Mouse (Mus musculus) kidney, adult 2 months (tissue): ENCODE results near the gene Lhfp. TPM values are rescaled to one million over a fixed set of nuclear protein-coding genes. Genes with fewer than 3 reads are reported as not detected.

ENCODE experiments used
- DNase-seq: peaks from one replicate; pipeline ENCODE4 v3.0.0; 2021
- H3K27ac ChIP-seq: fragments of 200-500 bp; 2 replicates; pipeline ENCODE4 v1.5.1; 2012; ENCODE audit warnings: low read depth, low read length, control low read depth, inconsistent platforms; ENCODE audit not compliant: insufficient read depth
- H3K27me3 ChIP-seq: fragments of 200-500 bp; replicated peaks from 2 replicates; pipeline ENCODE4 v1.6.1; 2012; ENCODE audit warnings: mild to moderate bottlenecking, moderate library complexity, low read length, inconsistent platforms; ENCODE audit not compliant: control insufficient read depth, insufficient read depth
- H3K36me3 ChIP-seq: fragments of 200-500 bp; 2 replicates; pipeline ENCODE4 v1.6.1; 2012; ENCODE audit warnings: mild to moderate bottlenecking, moderate library complexity, low read length, inconsistent platforms; ENCODE audit not compliant: control insufficient read depth, insufficient read depth
- H3K4me1 ChIP-seq: fragments of 200-500 bp; 2 replicates; pipeline ENCODE4 v1.6.1; 2011; ENCODE audit warnings: low read length; ENCODE audit not compliant: control insufficient read depth, insufficient read depth
- H3K4me3 ChIP-seq: fragments of 200-500 bp; 2 replicates; pipeline ENCODE4 v1.5.1; 2011; ENCODE audit warnings: mild to moderate bottlenecking, low read depth, low read length, control low read depth; ENCODE audit not compliant: insufficient read depth
- CTCF ChIP-seq: fragments of 200-500 bp; conservative IDR thresholded peaks from 2 replicates; pipeline ENCODE4 v1.5.1; 2011; ENCODE audit warnings: low read depth, mild to moderate bottlenecking, control low read depth, low read length, moderate library complexity, mixed read lengths; ENCODE audit not compliant: insufficient read depth, insufficient read length
- POLR2A ChIP-seq: fragments of 200-500 bp; IDR thresholded peaks from one replicate; pipeline ENCODE4 v1.6.1; 2011; ENCODE audit warnings: low read depth, low read length, control low read depth
- WGBS: fragments of 180-500 bp; shearing (Covaris S2); methylation state at CpG from one replicate; pipeline ENCODE4 v1.1.7; 2018; 5-methylcytosine and 5-hydroxymethylcytosine counted together
- polyA plus RNA-seq: library from polyadenylated mRNA; depleted of rRNA; stranded (reverse); fragments of >200 nt; gene quantifications from 2 replicates; pipeline ENCODE4 v1.2.3, GENCODE M21; 2012

Gene Lhfp
- polyA plus RNA-seq, 1 experiment, result 47.7 TPM

DNA sequence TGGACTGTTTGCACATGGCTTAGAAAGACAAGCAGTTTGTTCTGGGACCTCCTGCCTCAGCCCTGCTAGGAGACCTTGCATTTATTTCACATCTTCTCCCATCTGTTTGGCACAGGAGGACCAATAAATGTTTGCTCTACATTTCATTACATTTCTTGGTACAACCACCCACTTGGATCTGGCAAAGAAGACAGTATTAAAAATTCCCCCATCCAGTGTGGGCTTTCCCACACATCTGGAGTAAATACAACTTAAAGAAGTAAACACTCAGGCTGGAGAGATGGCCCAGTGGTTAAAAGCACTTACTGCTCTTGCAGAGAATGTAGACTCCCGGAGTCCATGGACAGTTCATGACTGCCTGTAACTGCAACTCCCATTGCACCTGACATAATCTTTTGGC lies 250.6 kb downstream of the Lhfp start:
- no peak overlapping the region for H3K4me3 ChIP-seq
- TF ChIP-seq POLR2A (no peak), CTCF (no peak)
- H3K27me3 ChIP-seq, result no peaks in the 10 kb centered on the region
- no peak for DNase-seq
- H3K36me3 ChIP-seq, result no peaks in the 10 kb centered on the region
- H3K27ac ChIP-seq, result no peak overlapping the region
- WGBS, result 74% methylated on average over 1 of the region's 1 CpGs
- H3K4me1 ChIP-seq, result no peaks in the 10 kb centered on the region

DNA sequence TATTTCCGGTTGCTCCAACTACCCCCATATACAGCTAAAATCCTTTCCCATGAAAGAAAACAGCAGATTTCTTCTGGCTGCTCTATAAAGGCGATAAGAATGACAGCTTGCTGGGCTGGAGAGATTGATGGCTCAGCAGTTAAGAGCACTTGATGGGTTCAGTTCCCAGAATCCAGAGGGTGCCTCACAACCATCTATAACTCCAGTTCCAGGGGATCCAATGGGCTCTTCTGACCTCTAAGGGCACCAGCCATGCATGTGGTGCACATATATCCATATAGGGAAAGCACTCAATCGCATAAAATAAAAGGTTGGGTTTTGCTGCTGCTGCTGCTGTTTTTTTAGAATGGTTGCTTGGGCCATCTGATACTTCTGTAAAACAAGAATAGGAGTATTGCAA lies 251.1 kb downstream of the Lhfp start:
- Histone ChIP-seq H3K4me3 (no peak overlapping the region), H3K27ac (no peak overlapping the region), H3K36me3 (no peaks in the 10 kb centered on the region), H3K27me3 (no peaks in the 10 kb centered on the region), H3K4me1 (no peaks in the 10 kb centered on the region)
- TF ChIP-seq CTCF (no peak), POLR2A (no peak)
- 56% methylated on average over 3 of the region's 3 CpGs for WGBS
- DNase-seq, result no peak

- no peak overlapping the region for H3K27ac ChIP-seq
- DNase-seq, result no peak
Measured at GRCm38 (mm10) chr3:53292979-53293378, 251.7 kb downstream of the Lhfp start.

GRCm38 (mm10) chr3:53293901-53294433 lies 252.6 kb downstream of the Lhfp start:
- Histone ChIP-seq H3K27me3 (no peaks in the 10 kb centered on the region), H3K36me3 (no peaks in the 10 kb centered on the region), H3K4me3 (no peak overlapping the region), H3K4me1 (no peaks in the 10 kb centered on the region), H3K27ac (no peak overlapping the region)
- peak; percentile 3 for DNase-seq
- TF ChIP-seq CTCF (no peak), POLR2A (no peak)
- 62% methylated on average over 4 of the region's 4 CpGs for WGBS

More at GRCm38 (mm10) chr3:53292979-53293378, 251.7 kb downstream of the Lhfp start:
- Histone ChIP-seq H3K36me3 (no peaks in the 10 kb centered on the region), H3K27me3 (no peaks in the 10 kb centered on the region), H3K4me1 (no peaks in the 10 kb centered on the region), H3K4me3 (no peak overlapping the region)
- 60% methylated on average over 4 of the region's 4 CpGs for WGBS
- TF ChIP-seq CTCF (no peak), POLR2A (no peak)

- H3K36me3 ChIP-seq, result no peaks in the 10 kb centered on the region
- H3K4me3 ChIP-seq, result no peak overlapping the region
- H3K4me1 ChIP-seq, result no peaks in the 10 kb centered on the region
- TF ChIP-seq POLR2A (no peak), CTCF (no peak)
- no peaks in the 10 kb centered on the region for H3K27me3 ChIP-seq
- no peak overlapping the region for H3K27ac ChIP-seq
- peak; percentile 15 for DNase-seq
- WGBS, result 49% methylated on average over 6 of the region's 6 CpGs
Measured at GRCm38 (mm10) chr3:53294855-53295254, 253.5 kb downstream of the Lhfp start.

DNA sequence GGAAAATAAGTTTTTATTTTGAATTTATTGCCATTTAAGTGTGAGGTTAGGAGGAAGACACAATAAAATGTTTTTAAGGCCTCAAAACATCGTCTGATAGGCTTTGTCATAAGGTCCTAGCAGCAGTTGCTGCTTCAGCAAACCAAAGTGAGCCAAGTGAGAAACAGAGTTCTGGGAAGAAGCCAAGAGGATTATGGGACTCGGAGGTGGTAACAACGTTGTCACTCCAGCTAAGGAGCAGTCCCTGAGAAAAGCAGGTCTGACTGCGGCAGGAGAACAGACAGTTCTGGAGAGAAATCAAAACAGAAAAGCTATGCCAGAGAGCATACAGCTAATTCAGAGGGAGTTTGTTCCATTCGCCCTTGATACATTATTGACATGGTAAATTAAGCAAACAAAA lies 260.5 kb downstream of the Lhfp start:
- no peaks in the 10 kb centered on the region for H3K4me1 ChIP-seq
- no peak for DNase-seq
- H3K4me3 ChIP-seq, result no peak overlapping the region
- H3K27me3 ChIP-seq, result no peaks in the 10 kb centered on the region
- no peak overlapping the region for H3K27ac ChIP-seq
- 73% methylated on average over 5 of the region's 5 CpGs for WGBS
- TF ChIP-seq CTCF (no peak), POLR2A (no peak)
- H3K36me3 ChIP-seq, result no peaks in the 10 kb centered on the region

DNA sequence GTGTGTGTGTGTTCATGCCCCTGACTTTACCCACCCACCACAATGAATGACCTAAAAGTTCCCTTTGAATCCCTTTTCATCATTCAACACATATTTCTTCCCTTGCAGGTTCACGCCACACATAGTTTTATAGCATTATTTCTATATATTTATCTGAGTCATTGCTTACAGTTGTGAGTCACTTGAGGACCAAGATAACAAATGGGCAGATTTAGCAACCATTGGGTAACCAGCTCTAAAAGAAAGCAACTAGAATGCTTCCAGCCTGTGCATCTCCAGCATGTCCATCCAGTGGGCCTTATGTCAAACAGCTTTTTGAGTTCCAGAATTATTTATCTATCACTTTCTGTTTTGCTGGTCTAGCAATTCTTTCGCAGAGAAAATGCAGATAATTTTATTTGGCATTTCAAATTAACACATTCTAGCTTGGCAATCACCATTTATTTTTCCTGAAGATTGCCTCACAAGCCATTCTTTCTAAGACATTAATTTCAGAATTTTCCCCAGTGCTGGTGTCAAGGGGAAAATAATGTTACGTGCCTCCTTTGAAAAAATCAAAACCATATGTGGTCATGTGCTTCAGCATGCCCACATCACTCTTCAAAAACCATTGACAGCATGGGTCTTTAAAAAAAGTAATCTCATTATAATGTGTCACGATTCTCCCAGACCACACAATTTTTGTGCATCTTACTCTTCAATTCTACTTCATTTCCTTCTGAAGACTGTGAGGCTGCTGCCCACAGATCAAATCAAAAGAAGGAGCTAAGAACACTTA lies 263.0 kb downstream of the Lhfp start:
- Histone ChIP-seq H3K36me3 (no peaks in the 10 kb centered on the region), H3K27ac (no peak overlapping the region), H3K4me1 (no peaks in the 10 kb centered on the region), H3K27me3 (no peaks in the 10 kb centered on the region), H3K4me3 (no peak overlapping the region)
- no peak for DNase-seq
- TF ChIP-seq CTCF, result no peak
- TF ChIP-seq POLR2A, result no peak
- WGBS, result 90% methylated on average over 4 of the region's 4 CpGs
